Mouse (Mus musculus) stomach, embryonic 14.5 days (tissue): Measurements from ENCODE around the gene Barhl2. TPM values are rescaled to one million over a fixed set of nuclear protein-coding genes. Genes with fewer than 3 reads are reported as not detected.
A peak's percentile ranks its signal among the peaks of the same experiment; 100 is the strongest.

Source experiments
- ATAC-seq: fragments of 200-750 bp; cut with Nextera tagmentation; 2 replicates; pipeline ENCODE4 v1.8.0; 2017; ENCODE audit warnings: low read depth, moderate TSS enrichment; ENCODE audit not compliant: insufficient number of reproducible peaks, insufficient read depth, low FRiP score
- H3K27ac ChIP-seq: fragments of 300-500 bp; sonication (generic); 2 replicates; pipeline ENCODE4 v1.5.1; 2014; ENCODE audit warnings: mild to moderate bottlenecking, low read length, moderate library complexity, mixed read lengths
- H3K27me3 ChIP-seq: fragments of 300-500 bp; sonication (generic); 2 replicates; pipeline ENCODE4 v1.6.1; 2014; ENCODE audit warnings: low read length, control low read depth, mixed read lengths; ENCODE audit not compliant: control insufficient read depth, insufficient read depth
- H3K36me3 ChIP-seq: fragments of 300-500 bp; sonication (generic); 2 replicates; pipeline ENCODE4 v1.6.1; 2014; ENCODE audit warnings: mild to moderate bottlenecking, control low read depth, low read length, moderate library complexity, mixed read lengths; ENCODE audit not compliant: control insufficient read depth, insufficient read depth
- H3K4me1 ChIP-seq: fragments of 300-500 bp; sonication (generic); 2 replicates; pipeline ENCODE4 v1.6.1; 2014; ENCODE audit warnings: low read length, control low read depth, mixed read lengths; ENCODE audit not compliant: control insufficient read depth, insufficient read depth
- H3K4me2 ChIP-seq: fragments of 300-500 bp; sonication (generic); replicated peaks from 2 replicates; pipeline ENCODE4 v1.6.1; 2014; ENCODE audit warnings: low read depth, low read length, control low read depth
- H3K4me3 ChIP-seq: fragments of 300-500 bp; sonication (generic); 2 replicates; pipeline ENCODE4 v1.5.1; 2014; ENCODE audit warnings: low read depth, low read length, control low read depth
- H3K9ac ChIP-seq: fragments of 300-500 bp; sonication (generic); replicated peaks from 2 replicates; pipeline ENCODE4 v1.6.1; 2014; ENCODE audit warnings: low read depth, mild to moderate bottlenecking, control low read depth, low read length, moderate library complexity, mixed read lengths
- H3K9me3 ChIP-seq: fragments of 300-500 bp; sonication (generic); 2 replicates; pipeline ENCODE4 v1.6.1; 2016; ENCODE audit warnings: low read depth, low read length, control low read depth; ENCODE audit not compliant: control insufficient read depth
- WGBS: fragments of 180-500 bp; shearing (Covaris S2); extraction: QIAGEN DNeasy Blood & Tissue Kit; methylation state at CpG from one replicate; pipeline ENCODE4 v1.1.7; 2014; 5-methylcytosine and 5-hydroxymethylcytosine counted together
- polyA plus RNA-seq: library from polyadenylated mRNA; unstranded; fragments of >200 nt; fragmentation: Nextera tagmentation; extraction: Ambion mirVana; gene quantifications from 2 replicates; pipeline ENCODE4 v1.2.1, GENCODE M21; 2014

The Barhl2 gene
- polyA plus RNA-seq, 1 experiment from 2014 or later, result not detected

DNA sequence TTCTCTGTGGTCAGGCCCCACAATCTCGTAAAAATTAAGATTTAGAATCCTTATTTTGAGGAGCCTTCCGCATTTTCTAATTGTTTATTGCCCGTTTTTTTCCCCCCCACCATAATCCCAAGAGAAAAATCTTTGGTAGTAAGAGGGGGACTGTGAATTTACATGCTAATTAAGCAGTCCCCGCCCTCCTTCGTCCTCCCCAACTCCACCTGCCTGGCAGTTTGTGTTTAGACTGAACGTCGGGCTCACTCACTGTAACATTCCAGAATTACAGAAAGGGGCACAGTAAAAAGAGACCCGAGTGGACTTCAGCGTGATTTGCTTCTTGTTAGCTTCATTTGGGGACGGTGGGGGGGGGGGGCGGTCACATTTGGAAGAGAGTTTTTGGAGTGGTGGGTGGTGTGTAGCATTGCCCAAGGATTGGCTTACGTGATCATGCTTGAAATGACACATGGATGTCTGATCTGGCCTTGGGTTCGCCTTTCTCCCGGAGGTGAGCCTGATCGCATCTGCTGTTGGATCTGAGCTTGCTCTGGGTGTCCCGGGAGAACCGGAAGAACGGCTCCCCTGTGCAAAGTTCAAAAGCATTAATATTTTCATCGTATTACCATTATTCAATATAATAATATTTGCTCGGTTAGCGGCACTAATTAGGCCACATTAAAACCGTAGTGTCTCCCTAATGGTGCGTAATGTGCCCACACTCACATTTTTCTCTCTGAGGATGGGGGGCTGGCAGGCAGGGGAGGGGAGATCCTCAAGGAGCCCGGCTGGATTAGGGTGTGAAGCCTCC lies 6.6 kb upstream of the Barhl2 start:
- Histone ChIP-seq H3K4me1 (no peaks in the 10 kb centered on the region), H3K9ac (no peak overlapping the region), H3K27ac (no peak overlapping the region), H3K4me3 (no peak overlapping the region), H3K36me3 (no peaks in the 10 kb centered on the region), H3K9me3 (no peaks in the 10 kb centered on the region), H3K27me3 (peaks cover 89% of the 10 kb centered on the region), H3K4me2 (no peak overlapping the region)
- no peak for ATAC-seq
- 3% methylated on average over 24 of the region's 24 CpGs for WGBS

- under 1% methylated on average over 25 of the region's 25 CpGs for WGBS
- Histone ChIP-seq H3K27ac (no peak overlapping the region), H3K9ac (no peak overlapping the region), H3K4me3 (no peak overlapping the region), H3K36me3 (no peaks in the 10 kb centered on the region), H3K9me3 (no peaks in the 10 kb centered on the region), H3K4me2 (no peak overlapping the region), H3K4me1 (no peaks in the 10 kb centered on the region), H3K27me3 (peaks cover 89% of the 10 kb centered on the region)
- ATAC-seq, result no peak
Observed at GRCm38 (mm10) chr5:106463661-106464191, 5.8 kb upstream of the Barhl2 start.

GRCm38 (mm10) chr5:106461913-106462312 lies 3.9 kb upstream of the Barhl2 start:
- Histone ChIP-seq H3K27me3 (peaks cover 80% of the 10 kb centered on the region), H3K4me3 (no peak overlapping the region), H3K9me3 (no peaks in the 10 kb centered on the region), H3K36me3 (no peaks in the 10 kb centered on the region), H3K4me1 (0 out of 2 replicates have a peak, but pooled peaks cover 4% of the 10 kb centered on the region), H3K9ac (no peak overlapping the region), H3K4me2 (no peak overlapping the region), H3K27ac (no peak overlapping the region)
- under 1% methylated on average over 4 of the region's 4 CpGs for WGBS
- ATAC-seq, result no peak

DNA sequence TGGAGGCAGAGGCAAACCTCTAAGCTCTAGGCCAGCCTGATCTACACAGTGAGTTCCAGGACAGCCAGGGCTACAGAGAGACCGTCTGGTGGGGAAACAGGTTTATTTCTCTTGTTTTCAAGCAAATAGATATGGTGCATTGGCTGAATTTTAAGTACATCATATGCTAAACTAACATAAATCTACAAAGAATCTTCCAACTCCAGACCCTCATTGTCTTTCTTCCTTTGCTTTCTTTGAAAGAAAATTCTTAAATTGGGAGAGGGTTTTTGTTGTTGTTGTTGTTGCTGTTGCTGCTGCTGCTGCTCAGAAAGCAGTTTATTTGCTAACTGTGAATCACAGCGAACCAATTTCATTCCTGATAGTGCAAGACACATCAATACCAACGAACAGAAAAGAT lies 3.5 kb upstream of the Barhl2 start:
- no peak for ATAC-seq
- H3K27ac ChIP-seq, result no peak overlapping the region
- H3K4me2 ChIP-seq, result no peak overlapping the region
- no peaks in the 10 kb centered on the region for H3K36me3 ChIP-seq
- no peak overlapping the region for H3K9ac ChIP-seq
- no peaks in the 10 kb centered on the region for H3K9me3 ChIP-seq
- 11% methylated on average over 3 of the region's 3 CpGs for WGBS
- 0 out of 2 replicates have a peak, but pooled peaks cover 4% of the 10 kb centered on the region for H3K4me1 ChIP-seq
- peaks cover 75% of the 10 kb centered on the region for H3K27me3 ChIP-seq
- no peak overlapping the region for H3K4me3 ChIP-seq

- H3K4me2 ChIP-seq, result no peak overlapping the region
- H3K9me3 ChIP-seq, result no peaks in the 10 kb centered on the region
- H3K4me1 ChIP-seq, result 0 out of 2 replicates have a peak, but pooled peaks cover 4% of the 10 kb centered on the region
- no peak overlapping the region for H3K4me3 ChIP-seq
- H3K36me3 ChIP-seq, result no peaks in the 10 kb centered on the region
- H3K9ac ChIP-seq, result no peak overlapping the region
- H3K27me3 ChIP-seq, result peaks cover 74% of the 10 kb centered on the region
- WGBS, result 4% methylated on average over 17 of the region's 17 CpGs
- no peak overlapping the region for H3K27ac ChIP-seq
- ATAC-seq, result no peak
Observed at GRCm38 (mm10) chr5:106460535-106460934, 2.6 kb upstream of the Barhl2 start.

DNA sequence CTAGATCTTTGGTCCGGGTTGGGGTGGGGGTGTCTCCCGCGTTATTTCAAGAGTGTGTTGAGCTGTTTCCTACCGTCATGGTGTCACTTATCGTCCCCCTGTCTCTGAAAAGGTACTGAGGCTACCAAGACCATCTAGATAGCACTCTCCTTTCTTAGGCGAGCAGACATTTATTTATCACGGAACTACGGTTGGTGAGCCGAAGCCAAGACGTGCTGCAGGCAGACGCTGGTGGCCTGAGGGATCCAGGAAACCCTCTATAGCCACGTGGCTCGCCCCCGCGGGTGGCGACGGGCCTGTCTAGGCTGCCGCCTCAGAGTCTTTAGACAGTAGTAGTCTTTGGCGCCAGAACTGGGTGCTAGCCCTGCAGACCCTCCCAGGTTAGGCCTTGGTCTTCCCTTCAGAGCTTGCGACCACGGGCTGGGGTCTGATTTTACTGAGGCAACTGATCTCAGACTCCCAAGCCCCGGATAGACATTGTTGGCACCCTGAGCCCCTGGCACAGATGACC lies 2.1 kb upstream of the Barhl2 start:
- ATAC-seq, result no peak
- no peak overlapping the region for H3K4me3 ChIP-seq
- no peak overlapping the region for H3K4me2 ChIP-seq
- H3K36me3 ChIP-seq, result no peaks in the 10 kb centered on the region
- H3K9ac ChIP-seq, result no peak overlapping the region
- H3K27ac ChIP-seq, result no peak overlapping the region
- 0 out of 2 replicates have a peak, but pooled peaks cover 4% of the 10 kb centered on the region for H3K4me1 ChIP-seq
- WGBS, result 1% methylated on average over 22 of the region's 22 CpGs
- H3K27me3 ChIP-seq, result peaks cover 75% of the 10 kb centered on the region
- H3K9me3 ChIP-seq, result no peaks in the 10 kb centered on the region

DNA sequence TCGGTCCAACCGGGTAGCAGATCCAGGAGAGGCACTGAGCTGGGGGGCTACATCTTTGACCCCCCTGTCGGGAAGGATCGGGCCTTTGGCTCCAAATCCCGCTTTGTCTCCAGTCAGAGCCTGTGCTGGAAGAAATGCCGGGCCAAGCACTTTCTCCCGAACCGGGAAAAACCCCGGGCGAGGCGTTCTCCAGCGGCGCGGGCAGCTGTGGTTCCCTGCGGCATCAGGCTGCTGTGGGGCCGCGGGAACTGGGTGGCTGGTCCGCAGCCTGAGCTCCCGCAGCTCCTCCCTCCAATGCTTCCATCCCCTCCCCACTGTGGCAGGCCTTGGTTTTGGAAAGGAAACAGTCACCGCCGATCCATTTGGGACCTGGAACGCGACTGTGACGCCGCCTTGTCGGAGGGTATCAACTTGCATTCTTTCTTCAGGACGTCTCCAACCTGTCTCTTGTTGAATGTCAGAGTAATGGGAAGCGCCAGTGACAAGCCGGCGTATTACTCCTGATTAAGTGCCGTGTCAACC lies 1.2 kb upstream of the Barhl2 start:
- Histone ChIP-seq H3K9ac (no peak overlapping the region), H3K4me3 (peak overlapping the region; percentile 36), H3K9me3 (no peaks in the 10 kb centered on the region), H3K36me3 (no peaks in the 10 kb centered on the region), H3K27ac (no peak overlapping the region), H3K4me1 (0 out of 2 replicates have a peak, but pooled peaks cover 4% of the 10 kb centered on the region), H3K27me3 (peaks cover 73% of the 10 kb centered on the region), H3K4me2 (peak overlapping the region; percentile 78)
- under 1% methylated on average over 31 of the region's 31 CpGs for WGBS
- ATAC-seq, result no peak

GRCm38 (mm10) chr5:106458477-106459119 lies 632 bp upstream of the Barhl2 start:
- H3K9ac ChIP-seq, result no peak overlapping the region
- no peaks in the 10 kb centered on the region for H3K9me3 ChIP-seq
- H3K27me3 ChIP-seq, result peaks cover 73% of the 10 kb centered on the region
- H3K4me2 ChIP-seq, result peak overlapping the region; percentile 78
- peak overlapping the region; percentile 36 for H3K4me3 ChIP-seq
- H3K4me1 ChIP-seq, result 0 out of 2 replicates have a peak, but pooled peaks cover 4% of the 10 kb centered on the region
- ATAC-seq, result peak; percentile 54
- no peak overlapping the region for H3K27ac ChIP-seq
- no peaks in the 10 kb centered on the region for H3K36me3 ChIP-seq
- WGBS, result 2% methylated on average over 60 of the region's 68 CpGs
